Mouse (Mus musculus): ENCODE data around the gene Pip5k1b.

- no peak for TF ChIP-seq POLR2A (IDR thresholded peaks at IDR 0.05; ENCODE audit: borderline replicate concordance, insufficient read depth, low read length)
- no peak for TF ChIP-seq CTCF (IDR thresholded peaks at IDR 0.05; ENCODE audit: borderline replicate concordance, insufficient read depth, low read depth, low read length)
Observed at GRCm38 (mm10) chr19:24538181-24538580, 17.5 kb downstream of the Pip5k1b start.

Data from cerebellum, adult 2 months (tissue).